Mouse (Mus musculus) heart, postnatal 14 days (tissue): ENCODE results near the gene Ralgds. TPM values are rescaled to one million over a fixed set of nuclear protein-coding genes. Genes with fewer than 3 reads are reported as not detected.

ENCODE experiments used
- DNase-seq, 2 experiments: peaks; one replicate each; pipeline ENCODE4 v3.0.0; 2021 to 2022
- intact Hi-C: fragments of 180-260 bp; cut with DNase I; formaldehyde crosslinking; loops from one replicate; pipeline ENCODE4 v1.15.1; 2025
- total RNA-seq, 2 experiments: library from RNA; stranded (reverse); gene quantifications; 2 replicates each; pipeline ENCODE4 v1.2.3; 2021

Gene Ralgds
- total RNA-seq, 2 experiments from 2014 or later, result 14.5 to 18.2 TPM

DNA sequence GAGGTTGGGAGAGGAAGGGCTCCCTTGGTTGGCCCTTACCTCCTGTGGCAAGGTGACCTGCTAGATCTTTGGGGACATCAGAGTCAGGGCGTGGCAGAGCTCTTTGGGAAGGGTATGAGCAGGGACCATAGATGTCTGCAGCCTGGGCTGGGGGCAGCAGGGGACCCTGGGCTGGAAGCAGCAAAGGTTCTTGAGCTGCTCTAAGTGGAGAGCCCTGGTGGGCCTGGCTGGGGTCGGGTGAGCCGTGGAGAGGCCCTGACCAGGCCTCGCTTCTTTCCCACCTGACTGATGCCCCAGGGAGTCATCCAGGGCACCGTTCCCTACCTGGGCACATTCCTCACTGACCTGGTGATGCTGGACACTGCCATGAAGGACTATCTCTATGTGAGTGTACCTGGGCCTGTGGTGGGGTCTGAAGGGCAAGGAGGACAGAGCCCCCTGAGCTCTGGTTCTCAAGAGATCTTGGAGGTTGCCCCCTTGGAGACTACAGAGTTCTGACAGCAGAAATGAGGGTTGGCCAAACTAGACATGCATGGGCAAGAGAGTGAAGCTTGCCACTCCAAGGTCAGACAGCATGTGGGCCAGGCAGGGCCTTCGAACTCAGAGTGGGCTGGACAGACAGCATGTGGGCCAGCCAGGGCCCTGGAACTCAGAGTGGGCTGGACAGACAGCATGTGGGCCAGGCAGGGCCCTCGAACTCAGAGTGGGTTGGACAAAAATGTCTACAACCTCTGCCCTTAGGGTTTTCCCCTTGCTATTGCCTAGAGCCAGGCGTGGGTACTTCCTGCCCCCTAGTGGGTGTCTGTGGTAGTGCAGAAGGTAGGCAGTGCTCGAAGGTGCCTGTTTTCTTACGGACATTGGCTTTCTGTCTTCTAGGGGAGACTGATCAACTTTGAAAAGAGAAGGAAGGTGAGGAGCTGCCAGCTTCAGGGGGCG is 34.6 kb downstream of the Ralgds start:
- peak; percentile 88 to 93 for DNase-seq
- intact Hi-C loops, result loop anchor here (1.0 to 2.0 kb wide), 2 partner anchors 30 to 37 kb away; no protein-coding TSS in a partner anchor

DNA sequence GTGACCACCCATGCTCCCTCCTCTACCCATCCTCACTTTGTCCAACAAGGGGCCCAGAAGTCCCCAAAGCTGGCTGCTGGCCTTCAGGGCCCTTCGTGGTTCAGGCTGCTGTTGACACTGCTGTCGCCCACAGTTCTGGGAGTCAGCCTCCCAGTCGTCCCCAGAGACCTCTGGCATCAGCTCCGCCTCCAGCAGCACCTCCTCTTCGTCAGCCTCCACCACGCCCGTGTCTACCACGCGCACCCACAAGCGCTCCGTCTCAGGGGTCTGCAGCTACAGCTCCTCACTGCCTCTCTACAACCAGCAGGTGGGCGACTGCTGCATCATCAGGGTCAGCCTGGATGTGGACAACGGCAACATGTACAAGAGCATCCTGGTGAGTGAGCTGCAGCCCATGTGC is 36.2 kb downstream of the Ralgds start:
- intact Hi-C loops, result loop anchor here (2.0 kb wide), 1 partner anchor 36 kb away; no protein-coding TSS in a partner anchor
- no peak for DNase-seq

DNA sequence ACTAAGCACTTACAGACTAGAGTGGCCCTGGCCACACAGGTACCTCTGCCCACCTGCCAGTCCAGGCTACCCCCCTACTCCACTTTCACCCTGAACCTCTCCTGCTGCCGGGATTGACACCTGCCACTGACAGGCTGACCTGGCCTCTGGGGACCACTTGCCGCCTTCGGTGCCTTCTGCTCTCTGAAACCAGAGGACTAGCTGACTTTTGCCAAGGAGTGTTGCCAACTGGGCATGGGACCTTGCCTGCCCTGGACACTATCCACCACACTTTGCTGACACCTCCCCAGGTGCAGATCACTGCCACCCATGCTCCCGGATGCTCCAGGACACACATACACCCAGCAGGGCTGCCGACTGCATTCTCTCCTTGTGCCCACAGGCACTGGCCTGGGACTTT is 39.4 kb downstream of the Ralgds start:
- DNase-seq, result no peak
- intact Hi-C loops, result no loop called here

DNA sequence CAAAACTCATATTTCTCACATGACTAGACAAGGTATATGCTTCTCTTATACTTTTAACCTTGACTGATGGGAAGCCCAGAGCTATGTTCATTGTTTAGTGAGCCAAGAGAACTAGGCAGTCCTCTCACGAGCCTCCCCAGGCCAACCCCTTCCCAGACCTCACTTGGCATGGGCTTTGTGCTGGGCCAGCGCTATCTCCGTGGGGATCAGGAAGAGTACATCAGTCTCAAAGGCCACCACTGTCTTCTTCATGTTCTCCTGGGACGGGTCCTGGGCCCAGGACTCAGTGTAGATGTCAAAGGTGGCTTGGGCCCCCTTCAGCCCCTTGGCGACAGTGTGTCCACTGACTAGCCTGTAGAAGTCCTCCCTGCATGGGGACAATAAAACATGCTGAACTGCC is 44.5 kb downstream of the Ralgds start:
- intact Hi-C loops, result no loop called here
- DNase-seq, result no peak

DNA sequence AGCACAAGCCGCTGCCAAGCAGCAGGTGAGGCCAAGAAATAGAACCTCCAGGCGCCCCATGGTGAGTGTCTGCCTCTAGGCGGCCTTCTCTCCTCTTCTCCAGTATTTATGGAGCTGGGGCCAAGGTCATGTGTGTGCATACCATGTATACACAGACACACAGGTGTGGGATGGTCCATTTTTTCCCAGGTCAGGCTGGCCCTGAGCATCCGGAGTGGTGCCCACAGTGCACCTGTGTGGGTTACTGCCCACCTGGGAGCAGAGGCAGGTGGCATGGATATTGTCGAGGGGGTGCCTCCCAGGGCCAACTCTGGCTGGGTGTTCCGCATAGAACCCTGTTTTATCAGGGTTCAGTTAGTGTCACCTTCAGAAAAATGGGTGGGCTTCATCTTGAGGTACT is 50.4 kb downstream of the Ralgds start, which contains the start of gene Cel:
TSS of gene Cel (minus strand) at position 101 of the 400 bp plus-strand sequence.
- DNase-seq, result no peak
- intact Hi-C loops, result no loop called here

DNA sequence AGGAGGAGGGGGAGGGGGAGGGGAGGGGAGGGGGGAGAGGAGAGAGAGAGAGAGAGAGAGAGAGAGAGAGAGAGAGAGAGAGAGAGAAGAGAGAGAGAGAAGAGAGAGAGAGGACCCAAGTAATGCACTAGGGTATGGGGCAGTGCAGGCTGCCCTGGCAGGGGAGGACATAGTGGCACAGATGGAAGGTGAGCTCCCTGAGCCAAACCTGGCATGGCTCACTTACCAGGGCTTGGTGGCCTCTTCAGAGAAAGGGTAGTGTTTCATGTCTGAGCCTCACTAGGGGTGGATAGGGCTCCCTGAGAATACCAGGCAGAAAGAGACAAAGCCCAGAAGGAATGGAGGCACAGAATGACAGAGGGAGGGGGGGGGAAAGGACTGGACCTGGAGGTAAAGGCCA is 50.9 kb downstream of the Ralgds start:
- no peak for DNase-seq
- intact Hi-C loops, result no loop called here

DNA sequence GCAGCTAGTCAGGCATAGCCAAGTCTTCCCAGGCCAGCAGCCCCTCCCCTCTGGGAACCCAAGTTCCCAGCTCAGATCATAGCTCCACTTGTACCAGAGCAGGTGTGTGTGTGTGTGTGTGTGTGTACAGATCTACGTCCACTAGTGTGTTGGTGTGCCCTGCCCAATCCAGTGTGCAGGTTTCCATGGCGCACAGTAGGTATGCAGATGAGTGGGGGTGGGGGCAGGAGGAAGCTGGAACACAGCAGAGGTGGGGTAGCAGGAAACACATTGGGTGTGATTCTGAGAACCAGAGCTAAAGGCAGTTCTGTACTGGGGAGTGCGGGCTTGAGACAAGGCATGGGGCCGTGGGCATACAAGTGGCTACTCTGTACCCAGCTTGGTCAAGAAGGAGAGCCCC is 51.5 kb downstream of the Ralgds start:
- intact Hi-C loops, result no loop called here

DNA sequence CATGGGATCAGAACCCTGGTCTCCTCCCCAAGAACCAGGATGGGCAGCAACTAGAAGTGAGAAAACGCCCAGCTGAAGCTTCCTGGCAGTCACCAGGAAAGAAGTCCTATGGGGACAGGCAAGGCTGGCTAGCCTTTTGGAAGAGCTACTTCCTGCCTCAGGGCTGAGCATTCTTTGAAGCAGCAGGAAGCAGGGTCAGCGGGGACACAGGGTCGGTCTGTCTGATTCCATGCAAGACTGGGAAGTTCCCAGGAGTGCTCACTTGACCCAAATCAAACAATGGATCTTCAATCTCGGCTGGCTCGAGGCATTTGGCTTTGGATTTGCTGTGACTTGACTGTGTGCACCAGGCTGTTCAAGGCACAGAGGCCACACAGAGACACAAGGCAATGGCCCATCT is 53.6 kb downstream of the Ralgds start:
- intact Hi-C loops, result no loop called here
- peak; percentile 21 to 37 for DNase-seq

More for the DNA sequence above, 51.5 kb downstream of the Ralgds start:
- DNase-seq, result no peak

DNA sequence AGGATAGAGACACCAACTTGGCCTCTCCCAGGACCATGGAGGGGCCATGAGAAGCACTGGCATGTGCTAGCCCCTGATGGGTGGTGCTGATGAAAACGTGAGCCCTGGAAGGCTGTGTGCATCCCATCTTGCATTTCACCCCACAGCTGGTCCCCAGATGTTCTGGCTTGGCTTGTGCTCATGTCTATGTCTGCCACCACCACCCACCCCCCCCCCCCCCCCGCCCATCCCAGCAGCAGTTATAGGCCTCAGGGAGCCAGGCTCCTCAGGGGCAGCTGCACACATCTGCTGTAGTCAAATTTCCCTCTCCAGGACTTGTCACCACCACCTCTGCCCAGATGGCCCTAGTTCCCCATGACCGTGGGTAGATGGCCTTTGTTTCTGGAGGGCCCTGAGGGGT is 57.0 kb downstream of the Ralgds start:
- intact Hi-C loops, result no loop called here
- DNase-seq, result peak; percentile 36 to 59

DNA sequence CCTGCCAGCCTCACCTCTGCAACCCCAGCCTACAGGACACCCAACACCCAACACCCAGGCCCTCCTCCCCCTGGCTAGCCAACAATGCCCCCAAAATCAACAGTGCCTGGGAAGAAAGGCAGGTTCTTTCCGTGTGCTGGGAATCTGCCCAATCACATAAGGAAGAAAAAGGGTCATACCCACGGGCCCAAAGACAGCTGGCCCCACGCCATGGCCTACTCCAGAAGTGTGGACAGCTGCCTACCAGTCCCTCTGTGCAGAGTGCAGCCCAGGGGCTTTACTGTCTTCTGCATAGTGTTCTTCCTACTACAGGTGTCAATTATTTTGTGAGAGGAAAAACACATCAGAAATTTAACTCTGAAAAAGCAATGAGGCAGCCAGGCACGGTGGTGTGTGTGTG is 62.4 kb downstream of the Ralgds start:
- DNase-seq, result no peak
- intact Hi-C loops, result no loop called here

DNA sequence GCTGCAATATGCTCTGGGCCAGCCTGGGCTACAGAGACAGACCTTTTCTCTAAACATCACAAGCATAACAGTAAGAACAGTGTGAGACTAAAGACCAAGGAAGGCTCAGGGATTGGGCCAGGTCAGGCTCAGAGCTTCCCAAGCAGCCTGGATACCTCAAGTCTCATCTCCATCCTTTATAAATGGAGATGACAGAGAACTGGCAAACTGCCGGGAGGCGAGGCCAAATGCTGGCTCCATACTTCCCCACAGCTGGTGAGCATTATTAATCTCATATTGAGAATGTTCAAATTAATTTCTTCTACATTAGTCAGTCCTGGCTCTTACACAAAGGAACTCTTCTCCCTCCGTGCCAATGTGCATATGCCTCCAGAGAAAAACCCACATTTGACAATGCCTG is 63.9 kb downstream of the Ralgds start:
- peak; percentile 38 to 55 for DNase-seq
- intact Hi-C loops, result no loop called here

DNA sequence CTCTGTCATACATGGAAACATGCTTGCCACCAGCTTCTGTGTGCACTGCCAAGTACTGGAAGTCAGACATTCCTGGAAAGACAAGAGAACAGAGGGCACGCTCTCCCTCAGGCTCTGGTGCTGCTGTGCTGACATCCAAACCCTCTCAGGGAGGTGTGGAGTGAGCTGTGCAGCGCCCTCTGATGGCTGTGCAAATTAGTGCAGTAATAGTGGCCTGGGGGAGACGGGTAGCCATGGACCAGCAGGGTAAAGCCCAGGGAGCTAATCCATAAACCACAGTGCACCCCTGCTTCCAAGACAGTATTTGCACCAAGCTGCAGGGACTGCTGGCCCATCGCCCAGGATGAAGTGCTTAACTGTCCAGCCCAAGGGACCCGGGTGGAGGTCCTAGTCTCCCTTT is 65.1 kb downstream of the Ralgds start:
- peak in 1 of 2 experiments; percentile 36 for DNase-seq

DNA sequence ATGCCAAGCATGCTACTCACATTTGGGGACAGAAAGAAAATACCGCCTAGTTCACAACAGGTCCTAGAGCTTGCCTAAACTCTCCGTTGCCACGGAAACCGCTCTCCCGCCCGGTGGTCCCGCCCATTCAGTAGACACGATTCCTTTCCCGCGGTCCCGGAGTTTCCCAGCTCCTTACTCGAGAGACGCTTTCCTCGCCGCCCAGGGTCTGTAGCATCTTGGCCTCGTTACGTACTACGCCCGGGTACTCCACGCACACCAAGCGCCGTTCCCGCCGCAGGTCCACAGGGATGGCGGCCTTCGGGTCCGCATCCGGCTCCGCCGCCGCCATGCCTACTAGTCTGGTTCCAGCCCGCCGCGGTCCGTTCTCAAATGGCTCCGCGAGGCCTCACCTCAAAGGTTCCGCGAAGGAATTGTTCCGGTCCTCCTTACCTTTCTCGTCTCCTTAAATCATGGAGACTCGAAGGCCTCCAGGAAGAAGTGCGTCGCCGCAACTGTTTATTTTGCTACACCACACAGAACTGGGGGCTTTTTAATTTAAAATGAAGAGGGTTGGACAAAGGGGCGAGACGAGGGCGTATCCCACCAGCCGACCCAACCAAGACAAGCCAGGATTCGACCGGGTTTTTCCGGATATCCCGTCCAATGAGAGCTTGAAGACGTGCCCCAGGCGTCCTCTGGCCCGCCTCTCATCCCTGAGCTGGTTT is 69.9 kb downstream of the Ralgds start:
- DNase-seq, result peak; percentile 89 to 92
- intact Hi-C loops, result no loop called here

More for the DNA sequence above, 65.1 kb downstream of the Ralgds start:
- intact Hi-C loops, result no loop called here

DNA sequence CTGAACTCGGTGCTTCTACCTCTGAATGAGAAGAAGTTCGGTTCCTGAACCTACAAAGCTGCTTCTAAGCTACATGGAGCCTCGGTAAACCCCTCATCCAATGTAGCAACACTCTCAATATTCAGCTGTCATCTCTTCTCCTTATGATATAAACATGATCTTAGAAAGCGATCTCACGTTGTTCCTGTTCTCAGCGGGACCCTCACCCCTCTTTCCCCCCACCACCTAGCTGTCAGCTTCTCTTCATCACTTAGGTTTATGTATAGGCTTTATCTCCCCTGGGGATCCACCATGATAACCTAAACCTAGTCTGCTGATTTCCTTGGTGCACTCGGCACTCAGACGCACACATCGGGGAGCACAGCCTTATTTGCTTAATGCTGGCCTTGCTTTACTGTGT is 70.7 kb downstream of the Ralgds start, which contains the start of gene Gtf3c5:
TSS of gene Gtf3c5 (minus strand) at position 101 of the 400 bp plus-strand sequence.
- no peak for DNase-seq
- intact Hi-C loops, result loop anchor here (2.0 kb wide), 2 partner anchors 35 to 67 kb away; no protein-coding TSS in a partner anchor

DNA sequence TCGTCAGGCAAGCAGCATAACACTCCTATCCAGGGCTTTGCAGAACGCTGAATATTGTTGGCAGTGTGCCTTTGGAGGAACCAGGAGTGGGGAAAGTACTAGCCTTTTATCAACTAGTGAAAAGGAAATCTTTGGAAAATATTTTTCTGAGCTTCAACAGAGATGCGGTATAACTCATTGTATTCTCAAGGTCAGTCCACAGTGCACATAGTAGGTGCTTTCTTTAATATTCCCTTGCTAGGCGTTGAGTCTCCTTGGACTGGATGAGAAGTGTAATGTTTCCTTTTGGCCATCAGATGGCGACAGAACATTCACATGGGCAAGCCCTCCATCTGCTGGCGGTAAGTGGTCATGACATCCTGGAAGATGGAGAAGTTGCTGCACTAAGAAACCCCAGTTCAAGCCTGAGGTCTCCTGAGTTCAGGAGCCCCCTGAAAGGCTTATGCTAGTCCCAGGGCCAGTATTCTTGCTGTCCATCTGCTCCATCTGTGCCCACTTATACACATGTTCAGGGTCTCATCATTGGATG is 72.2 kb downstream of the Ralgds start:
- DNase-seq, result peak; percentile 75 to 85
- intact Hi-C loops, result loop anchor here (2.0 kb wide), 2 partner anchors 36 to 68 kb away; no protein-coding TSS in a partner anchor

DNA sequence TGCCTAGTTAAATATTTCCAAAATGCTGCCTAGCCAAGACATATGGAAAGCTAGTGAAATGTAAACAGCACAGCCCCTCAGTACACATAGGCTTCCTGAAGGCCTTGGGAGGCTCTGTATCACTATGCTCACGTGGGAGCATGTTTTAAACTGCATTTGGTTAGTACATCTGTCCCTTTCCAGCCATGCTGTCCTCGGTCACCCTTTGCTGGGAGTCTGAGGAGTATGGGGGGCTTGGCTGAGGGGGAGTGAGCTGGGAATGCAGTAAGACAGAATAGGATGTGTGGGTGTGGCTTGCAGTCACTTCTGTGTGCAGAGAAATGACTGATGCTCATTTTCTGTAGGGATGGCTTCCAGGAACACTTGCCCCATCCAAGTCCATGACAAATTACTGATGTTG is 72.8 kb downstream of the Ralgds start:
- DNase-seq, result no peak
- intact Hi-C loops, result loop anchor here (2.0 kb wide), 2 partner anchors 37 to 69 kb away; no protein-coding TSS in a partner anchor

DNA sequence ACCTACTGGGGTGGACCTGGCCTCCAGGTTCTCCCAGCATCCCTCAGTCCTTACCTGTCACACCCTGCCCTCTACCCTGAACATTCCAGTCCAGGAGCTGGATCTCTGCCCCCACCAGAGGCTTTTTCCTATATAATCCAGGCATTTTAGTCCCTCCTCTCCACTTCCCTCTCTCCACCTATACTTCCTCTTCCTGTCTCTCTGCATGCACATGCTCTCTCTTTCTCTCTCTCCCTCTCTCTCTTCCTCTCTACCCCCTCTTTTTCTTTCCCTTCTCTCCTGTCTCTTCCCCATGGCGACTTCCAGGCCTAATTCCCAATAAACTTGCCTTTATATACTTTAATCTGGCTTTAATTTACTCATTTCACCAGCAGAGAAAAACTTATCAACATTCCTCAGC is 75.6 kb downstream of the Ralgds start:
- DNase-seq, result no peak
- intact Hi-C loops, result no loop called here

DNA sequence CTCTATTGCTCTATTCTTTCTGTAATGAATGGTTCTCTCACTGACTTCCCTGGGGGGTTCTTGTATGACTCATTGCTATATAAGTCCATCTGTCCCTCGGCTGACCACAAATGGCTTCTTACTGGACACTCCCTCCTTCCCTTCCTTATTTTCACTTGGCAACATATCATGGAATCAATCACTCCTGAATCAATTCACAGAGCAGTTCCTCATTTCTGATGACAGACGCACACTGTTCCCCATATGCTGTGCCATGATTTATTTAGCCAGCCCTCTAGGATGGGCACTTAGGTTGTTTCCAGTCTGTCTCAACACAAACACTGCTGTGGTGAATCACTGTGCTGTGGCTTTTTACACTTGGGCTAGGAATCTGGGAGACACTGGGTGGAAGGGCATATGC is 78.6 kb downstream of the Ralgds start:
- DNase-seq, result no peak
- intact Hi-C loops, result no loop called here

DNA sequence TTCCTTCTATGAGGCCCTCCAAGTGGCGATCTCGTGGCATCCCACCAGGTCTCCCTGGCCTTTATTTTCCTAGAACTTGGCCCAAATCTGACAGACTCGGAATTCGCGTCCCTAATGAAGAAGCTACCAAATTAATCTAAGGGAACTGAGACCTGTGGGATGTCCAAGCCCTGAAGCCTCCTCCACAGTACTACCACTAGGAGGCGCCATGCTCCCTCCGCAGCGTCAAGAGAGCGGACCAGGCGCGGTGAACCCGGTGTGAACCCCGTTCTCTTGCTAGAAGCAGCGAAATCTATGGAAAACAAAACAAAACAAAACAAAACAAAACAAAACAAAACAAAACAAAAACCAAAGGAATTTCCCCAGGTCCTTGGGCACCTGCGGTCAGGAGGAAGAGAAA is 79.9 kb downstream of the Ralgds start:
- DNase-seq, result peak; percentile 58 to 75
- intact Hi-C loops, result loop anchor here (1.0 kb wide), 1 partner anchor 29 kb away; no protein-coding TSS in a partner anchor

DNA sequence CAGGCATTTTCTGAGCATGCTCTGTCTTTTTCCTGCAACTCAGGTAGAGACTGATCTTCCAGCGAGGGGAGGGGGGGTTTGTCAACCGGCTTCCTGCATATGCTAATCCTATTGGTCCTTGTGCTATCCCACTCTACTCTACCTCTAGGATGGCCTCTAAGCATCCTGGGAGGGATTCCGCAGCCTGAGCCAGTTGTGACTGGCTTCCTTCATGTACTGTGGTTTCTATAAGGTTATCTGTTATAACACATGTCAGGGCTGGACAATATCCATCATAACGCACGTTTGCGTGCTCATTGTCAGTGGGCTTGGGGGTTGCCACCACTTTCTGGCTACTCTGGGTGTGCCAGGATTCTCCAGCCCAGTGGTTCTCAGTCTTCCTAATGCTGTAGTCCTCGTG is 83.1 kb downstream of the Ralgds start:
- no peak for DNase-seq
- intact Hi-C loops, result no loop called here

DNA sequence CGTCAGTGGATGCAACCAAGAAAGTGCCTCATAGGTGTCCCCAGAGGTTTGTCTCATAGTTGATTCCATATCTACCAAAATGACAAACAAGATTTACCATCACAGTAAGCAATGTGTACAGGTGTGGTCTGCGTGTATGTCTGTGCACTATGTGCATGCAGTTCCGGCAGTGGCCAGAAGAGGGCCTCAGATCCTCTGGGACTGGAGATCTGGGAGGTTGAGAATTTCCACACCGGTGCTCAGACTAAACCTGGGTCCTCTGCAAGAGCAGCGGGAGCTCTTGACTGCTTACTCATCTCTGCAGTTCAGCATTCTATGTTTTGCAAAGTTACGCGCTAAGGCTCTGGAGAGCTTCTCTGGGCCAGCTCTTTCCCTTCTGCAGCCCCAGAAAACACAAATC is 84.1 kb downstream of the Ralgds start:
- intact Hi-C loops, result no loop called here
- DNase-seq, result no peak
